Mouse (Mus musculus): ENCODE results near the gene Fmo2.

Gene Fmo2

DNA sequence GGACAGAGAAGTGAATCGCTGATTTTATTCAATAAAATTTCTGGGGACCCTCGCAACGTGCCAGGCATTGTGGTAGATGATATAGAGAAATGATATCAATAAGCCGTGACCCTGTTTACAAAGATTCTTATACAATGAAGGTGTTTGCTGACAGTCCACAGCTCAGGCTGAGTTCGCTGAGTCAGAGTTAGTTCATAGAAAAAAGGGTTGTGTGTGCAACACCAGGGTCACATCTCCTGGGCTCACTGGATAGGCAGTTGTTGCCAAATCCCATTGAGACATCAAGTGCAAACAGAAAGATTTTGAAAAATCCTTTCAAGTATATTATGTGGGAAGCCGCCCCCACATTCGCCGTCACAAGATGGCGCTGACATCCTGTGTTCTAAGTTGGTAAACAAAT, 58.3 kb downstream of the Fmo2 start:
- DNase-seq, result no peak

- DNase-seq, result no peak
These were observed 59.5 kb downstream of the Fmo2 start for GRCm38 (mm10) chr1:162838976-162839375.

DNA sequence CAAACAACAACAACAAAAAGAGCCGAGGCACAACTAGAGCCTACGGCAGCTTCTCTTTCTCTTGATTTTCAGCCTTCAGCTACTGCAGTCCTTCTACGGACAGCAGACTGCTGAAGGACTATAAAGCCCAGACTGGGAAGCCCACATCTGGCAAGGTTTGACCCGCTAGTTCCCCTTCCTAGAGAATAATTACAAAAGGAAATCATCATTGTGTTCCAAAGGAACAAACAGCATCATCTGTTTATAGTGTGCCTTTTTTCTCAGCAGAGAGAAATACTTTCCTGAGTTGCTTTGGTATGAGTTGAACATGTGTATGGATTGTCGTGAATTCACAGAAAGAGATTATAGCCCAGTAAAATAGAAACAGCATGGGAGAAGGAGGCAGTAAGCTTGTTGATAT, 64.2 kb downstream of the Fmo2 start:
- no peak for DNase-seq

DNA sequence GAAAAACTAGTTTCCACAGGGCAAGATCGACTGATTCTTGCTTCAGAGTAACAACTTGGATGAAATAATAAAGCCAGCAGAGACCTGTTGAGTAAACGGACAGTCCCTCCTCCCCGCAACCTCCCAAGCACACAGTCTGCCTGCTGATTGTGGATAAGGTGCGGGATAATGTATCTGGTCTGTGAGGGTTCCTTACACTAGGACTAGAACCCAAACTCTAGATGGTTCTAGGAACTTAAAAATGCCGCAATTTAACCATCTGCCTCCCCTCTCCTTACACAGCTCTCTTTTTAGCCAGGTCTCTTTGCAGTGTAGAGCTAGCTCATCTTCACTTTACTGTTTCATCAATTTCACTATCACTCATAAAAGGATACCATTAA, 66.0 kb downstream of the Fmo2 start:
- DNase-seq, result no peak

GRCm38 (mm10) chr1:162831838-162832573, 66.5 kb downstream of the Fmo2 start:
- no peak for DNase-seq
